Mouse (Mus musculus): ENCODE measurements around the gene Tnrc18.

DNA sequence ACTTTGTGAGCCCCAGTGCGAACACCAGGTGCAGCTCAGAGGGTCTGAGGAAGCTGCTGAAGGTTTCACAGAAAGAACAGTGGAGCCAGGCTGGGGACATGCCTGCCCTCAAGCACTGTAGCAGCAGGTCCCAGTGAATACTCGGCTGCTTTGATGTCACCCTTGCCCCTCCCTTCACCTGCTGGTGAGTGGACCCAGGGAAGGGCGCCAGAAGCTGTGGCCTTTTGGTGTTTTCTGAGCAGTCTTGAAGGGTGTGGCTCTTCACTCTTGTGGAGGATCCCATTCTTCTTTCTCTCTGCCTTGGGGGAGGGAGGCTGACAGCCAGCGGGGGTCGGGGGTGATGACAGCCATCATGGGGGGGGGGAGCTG lies 34.2 kb upstream of the Tnrc18 start:
- TF ChIP-seq CTCF (IDR thresholded peaks at IDR 0.05; ENCODE audit: control insufficient read depth, insufficient read depth, low read length) (no peak), POLR2A (IDR thresholded peaks at IDR 0.05; ENCODE audit: borderline replicate concordance, control insufficient read depth, low read depth, low read length) (no peak)

Data from bone marrow, adult 2 months (tissue).